Mouse (Mus musculus) embryonic facial prominence, embryonic 11.5 days (tissue): ENCODE results near the gene Nf1. TPM values are rescaled to one million over a fixed set of nuclear protein-coding genes. Genes with fewer than 3 reads are reported as not detected.

ENCODE experiments used
- ATAC-seq: fragments of 200-750 bp; cut with Nextera tagmentation; replicated peaks from 2 replicates; pipeline ENCODE4 v1.8.0; 2017; ENCODE audit warnings: low read depth; ENCODE audit not compliant: insufficient number of reproducible peaks, low FRiP score, low TSS enrichment
- DNase-seq: peaks from one replicate; pipeline ENCODE4 v3.0.0-alpha.2; 2015; ENCODE audit warnings: low spot score
- H3K27ac ChIP-seq: fragments of 300-500 bp; sonication (generic); replicated peaks from 2 replicates; pipeline ENCODE4 v1.5.1; 2014; ENCODE audit warnings: mild to moderate bottlenecking, low read depth, low read length, control low read depth
- H3K27me3 ChIP-seq: fragments of 300-500 bp; sonication (generic); 2 replicates; pipeline ENCODE4 v1.6.1; 2014; ENCODE audit warnings: mild to moderate bottlenecking, low read length, moderate library complexity, mixed read lengths; ENCODE audit not compliant: control insufficient read depth, insufficient read depth
- H3K36me3 ChIP-seq: fragments of 300-500 bp; sonication (generic); replicated peaks from 2 replicates; pipeline ENCODE4 v1.6.1; 2014; ENCODE audit warnings: low read depth, mild to moderate bottlenecking, low read length, moderate library complexity, mixed read lengths; ENCODE audit not compliant: control insufficient read depth, insufficient read depth
- H3K4me1 ChIP-seq: fragments of 300-500 bp; sonication (generic); 2 replicates; pipeline ENCODE4 v1.6.1; 2014; ENCODE audit warnings: low read length, mixed read lengths; ENCODE audit not compliant: control insufficient read depth, insufficient read depth
- H3K4me2 ChIP-seq: fragments of 300-500 bp; sonication (generic); 2 replicates; pipeline ENCODE4 v1.6.1; 2014; ENCODE audit warnings: low read depth, mild to moderate bottlenecking, control low read depth, low read length, moderate library complexity
- H3K4me3 ChIP-seq: fragments of 300-500 bp; sonication (generic); 2 replicates; pipeline ENCODE4 v1.5.1; 2014; ENCODE audit warnings: low read depth, low read length, control low read depth
- H3K9ac ChIP-seq: fragments of 300-500 bp; sonication (generic); replicated peaks from 2 replicates; pipeline ENCODE4 v1.6.1; 2014; ENCODE audit warnings: mild to moderate bottlenecking, control low read depth, low read length
- H3K9me3 ChIP-seq: fragments of 300-500 bp; sonication (generic); replicated peaks from 2 replicates; pipeline ENCODE4 v1.6.1; 2016; ENCODE audit warnings: mild to moderate bottlenecking, low read length, inconsistent platforms, mixed read lengths; ENCODE audit not compliant: control insufficient read depth
- WGBS: fragments of 180-500 bp; shearing (Covaris S2); extraction: QIAGEN DNeasy Blood & Tissue Kit; methylation state at CpG from one replicate; pipeline ENCODE4 v1.1.7; 2014; 5-methylcytosine and 5-hydroxymethylcytosine counted together
- polyA plus RNA-seq: library from polyadenylated mRNA; unstranded; fragments of >200 nt; fragmentation: Nextera tagmentation; extraction: Ambion mirVana; gene quantifications from 2 replicates; pipeline ENCODE4 v1.2.1, GENCODE M21; 2014

Gene Nf1
- polyA plus RNA-seq, 1 experiment from 2014 or later, result 8.1 TPM

DNA sequence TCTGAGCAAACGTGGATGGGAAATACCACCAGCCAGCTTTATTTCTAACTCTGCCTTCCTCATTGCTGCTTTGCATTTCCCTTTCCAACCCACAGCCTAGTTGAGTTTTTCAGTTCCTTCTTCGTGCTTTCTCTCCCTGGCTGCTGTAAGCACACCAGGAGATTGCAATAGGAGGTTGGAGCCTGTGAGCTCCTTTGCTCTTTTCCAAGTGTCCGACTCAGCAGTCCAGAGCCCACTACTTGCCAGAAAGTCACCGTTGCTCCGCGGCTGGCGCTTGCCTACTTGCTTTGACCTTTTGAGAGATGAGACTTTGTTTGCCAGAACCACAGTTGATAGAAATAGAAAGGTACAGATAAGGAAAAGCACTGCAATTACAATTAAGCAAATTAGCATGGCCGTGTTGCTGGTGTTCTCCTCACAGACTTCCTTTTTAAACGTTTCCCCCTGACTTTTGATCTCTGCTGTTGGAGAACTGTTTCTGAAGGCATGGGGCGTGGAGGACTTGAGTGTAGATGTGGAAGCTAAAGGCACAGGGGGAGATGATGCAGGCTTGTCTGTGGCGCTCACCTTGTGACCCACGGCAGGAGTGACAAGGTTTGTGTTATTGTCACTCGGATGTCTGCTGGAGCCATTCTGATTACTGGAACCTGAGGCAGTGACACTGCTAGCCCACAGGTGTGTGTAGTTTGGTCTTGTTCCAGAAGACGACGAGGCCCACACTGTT lies 187.7 kb downstream of the Nf1 start:
- 81% methylated on average over 15 of the region's 15 CpGs for WGBS
- no peak for ATAC-seq

DNA sequence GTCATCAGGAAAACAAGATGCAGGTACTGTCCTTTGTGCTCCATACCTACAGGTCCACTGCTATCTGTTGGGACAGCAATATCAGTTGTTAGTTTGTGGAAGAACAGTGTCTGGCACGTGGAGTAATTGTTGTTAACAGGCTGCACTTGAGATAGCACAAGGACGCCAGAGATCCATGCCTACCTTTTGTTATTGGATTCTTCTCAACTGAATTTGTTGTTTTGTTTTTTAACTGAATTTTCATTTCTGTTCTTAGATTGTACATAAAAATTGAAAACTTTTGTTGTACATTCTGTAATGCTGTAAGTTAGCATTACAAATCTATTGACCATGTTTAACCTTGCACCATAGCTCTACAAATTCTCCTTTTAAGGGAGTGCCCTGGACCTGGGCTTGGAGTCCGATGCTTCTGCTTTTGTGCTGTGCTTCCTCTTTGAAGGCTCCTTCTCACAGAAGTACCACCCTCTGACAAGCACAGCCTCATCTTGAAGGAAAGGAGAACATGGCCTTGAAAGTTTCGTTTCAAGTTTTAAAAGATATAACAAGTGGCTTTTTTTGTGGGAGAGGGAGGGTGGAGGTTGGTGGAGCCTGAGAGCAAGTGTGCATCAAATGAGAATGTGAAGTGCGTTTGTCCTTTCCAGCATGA lies 188.4 kb downstream of the Nf1 start:
- Histone ChIP-seq H3K9ac (no peak overlapping the region), H3K4me2 (no peak overlapping the region), H3K36me3 (no peaks in the 10 kb centered on the region), H3K4me3 (no peak overlapping the region), H3K27me3 (no peaks in the 10 kb centered on the region), H3K9me3 (no peaks in the 10 kb centered on the region), H3K27ac (no peak overlapping the region), H3K4me1 (no peaks in the 10 kb centered on the region)
- 89% methylated on average over 5 of the region's 5 CpGs for WGBS
- ATAC-seq (no peak), DNase-seq (no peak)

More for the DNA sequence above, 187.7 kb downstream of the Nf1 start:
- H3K4me1 ChIP-seq, result no peaks in the 10 kb centered on the region
- no peak overlapping the region for H3K9ac ChIP-seq
- no peak overlapping the region for H3K27ac ChIP-seq
- H3K36me3 ChIP-seq, result no peaks in the 10 kb centered on the region
- H3K27me3 ChIP-seq, result no peaks in the 10 kb centered on the region
- no peak overlapping the region for H3K4me2 ChIP-seq
- H3K9me3 ChIP-seq, result no peaks in the 10 kb centered on the region
- no peak overlapping the region for H3K4me3 ChIP-seq
- no peak for DNase-seq

DNA sequence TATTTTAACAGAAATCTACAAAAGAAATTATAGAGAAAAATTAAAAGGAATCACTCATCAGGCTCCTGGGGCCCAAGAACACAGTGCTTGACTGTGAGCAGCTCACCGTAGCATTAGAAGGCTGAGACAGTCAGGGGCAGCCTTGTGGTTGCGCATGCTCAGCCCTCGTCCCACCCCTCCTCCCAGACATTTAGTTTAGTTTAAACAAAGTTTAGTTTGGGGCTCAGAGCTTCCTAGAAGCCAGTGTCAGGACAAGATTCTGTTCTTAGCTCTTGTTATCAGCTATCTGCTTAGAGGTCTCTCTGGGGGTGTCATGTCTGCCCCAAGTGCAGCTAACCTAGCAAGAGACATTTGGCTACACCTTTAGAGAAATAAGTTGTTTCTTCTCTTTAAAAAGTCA lies 189.1 kb downstream of the Nf1 start:
- no peaks in the 10 kb centered on the region for H3K4me1 ChIP-seq
- no peak overlapping the region for H3K4me3 ChIP-seq
- no peak for DNase-seq
- no peaks in the 10 kb centered on the region for H3K36me3 ChIP-seq
- 92% methylated on average over 3 of the region's 3 CpGs for WGBS
- no peak for ATAC-seq
- no peak overlapping the region for H3K27ac ChIP-seq
- H3K4me2 ChIP-seq, result no peak overlapping the region
- no peak overlapping the region for H3K9ac ChIP-seq
- no peaks in the 10 kb centered on the region for H3K9me3 ChIP-seq
- H3K27me3 ChIP-seq, result no peaks in the 10 kb centered on the region

DNA sequence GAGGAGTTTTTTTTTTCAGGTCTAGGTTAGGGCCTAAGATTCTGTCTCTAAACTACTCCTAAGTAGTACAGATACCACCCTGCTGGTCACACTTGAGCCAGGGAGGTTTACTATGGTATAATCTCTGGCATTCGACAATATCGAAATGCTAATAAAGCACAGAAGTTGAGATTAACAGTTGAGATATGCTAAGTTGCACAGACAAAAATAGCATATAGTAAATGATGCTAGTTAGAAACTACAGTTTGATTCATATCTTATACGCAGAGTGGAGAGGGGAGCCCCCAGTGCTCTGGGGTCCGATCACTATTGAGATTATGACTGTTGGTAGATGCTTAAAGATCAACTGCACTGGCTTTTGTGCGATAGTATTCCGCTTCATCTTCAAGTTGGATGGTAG lies 189.7 kb downstream of the Nf1 start:
- Histone ChIP-seq H3K4me1 (no peaks in the 10 kb centered on the region), H3K9ac (no peak overlapping the region), H3K36me3 (no peaks in the 10 kb centered on the region), H3K9me3 (no peaks in the 10 kb centered on the region), H3K4me2 (no peak overlapping the region), H3K27ac (no peak overlapping the region), H3K4me3 (no peak overlapping the region), H3K27me3 (no peaks in the 10 kb centered on the region)
- no peak for ATAC-seq
- DNase-seq, result no peak
- 96% methylated on average over 6 of the region's 6 CpGs for WGBS

DNA sequence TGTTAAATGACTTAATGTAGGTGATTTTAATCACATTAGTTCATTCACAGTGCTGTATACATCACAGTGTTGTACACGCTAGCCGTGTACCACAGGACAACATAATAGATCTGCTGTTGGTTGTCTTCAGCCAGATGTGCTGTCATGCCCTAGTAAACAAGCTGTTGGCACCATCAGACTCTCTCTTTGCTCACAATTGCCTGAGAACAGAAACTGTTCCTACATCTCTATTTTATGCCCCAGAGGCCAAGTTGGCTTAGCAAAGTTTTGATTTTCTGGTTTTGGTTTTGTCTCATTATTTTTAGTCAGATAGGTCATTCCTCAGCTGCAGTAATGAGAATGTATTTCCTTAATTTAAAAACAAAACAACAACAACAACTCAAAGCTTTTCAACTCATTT lies 190.2 kb downstream of the Nf1 start:
- no peaks in the 10 kb centered on the region for H3K4me1 ChIP-seq
- H3K36me3 ChIP-seq, result no peaks in the 10 kb centered on the region
- H3K4me3 ChIP-seq, result no peak overlapping the region
- no peaks in the 10 kb centered on the region for H3K27me3 ChIP-seq
- 96% methylated on average over 2 of the region's 2 CpGs for WGBS
- H3K27ac ChIP-seq, result no peak overlapping the region
- H3K9ac ChIP-seq, result no peak overlapping the region
- no peak overlapping the region for H3K4me2 ChIP-seq
- DNase-seq (no peak), ATAC-seq (no peak)
- no peaks in the 10 kb centered on the region for H3K9me3 ChIP-seq

DNA sequence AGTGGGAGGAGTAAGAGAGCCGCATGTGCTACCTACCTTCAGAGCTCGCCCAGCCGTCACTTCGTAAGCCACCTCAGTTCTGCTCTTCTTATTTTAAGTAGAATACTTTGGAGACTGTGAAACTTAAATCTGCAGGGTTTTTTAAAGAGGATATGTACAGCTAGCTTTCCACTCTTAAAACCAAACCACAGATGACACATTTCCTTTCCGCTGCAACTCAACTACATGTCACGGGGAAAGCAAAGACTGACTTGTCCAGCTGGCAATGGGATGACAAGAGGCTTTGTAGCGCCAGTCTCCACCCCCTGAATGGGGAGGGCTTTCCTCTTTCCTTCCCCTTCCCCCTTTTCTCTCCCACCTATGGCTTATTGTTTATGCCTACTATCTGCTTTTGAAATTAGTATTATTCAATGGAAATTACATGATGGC lies 190.9 kb downstream of the Nf1 start, which contains the start of the genes Evi2 and Evi2a:
Gene Evi2, minus strand, starts transcription at position 257 of the 429 bp plus-strand sequence.
Gene Evi2a, minus strand, starts transcription at position 277 of the 429 bp plus-strand sequence.
- Histone ChIP-seq H3K4me1 (no peaks in the 10 kb centered on the region), H3K9me3 (no peaks in the 10 kb centered on the region), H3K27me3 (no peaks in the 10 kb centered on the region), H3K27ac (no peak within 1 kb of the TSS), H3K36me3 (no peaks in the 10 kb centered on the region), H3K4me2 (no peak within 1 kb of the TSS), H3K4me3 (no peak within 1 kb of the TSS), H3K9ac (no peak within 1 kb of the TSS)
- DNase-seq (no peak), ATAC-seq (no peak)
- WGBS, result 86% methylated on average over 7 of the region's 7 CpGs

DNA sequence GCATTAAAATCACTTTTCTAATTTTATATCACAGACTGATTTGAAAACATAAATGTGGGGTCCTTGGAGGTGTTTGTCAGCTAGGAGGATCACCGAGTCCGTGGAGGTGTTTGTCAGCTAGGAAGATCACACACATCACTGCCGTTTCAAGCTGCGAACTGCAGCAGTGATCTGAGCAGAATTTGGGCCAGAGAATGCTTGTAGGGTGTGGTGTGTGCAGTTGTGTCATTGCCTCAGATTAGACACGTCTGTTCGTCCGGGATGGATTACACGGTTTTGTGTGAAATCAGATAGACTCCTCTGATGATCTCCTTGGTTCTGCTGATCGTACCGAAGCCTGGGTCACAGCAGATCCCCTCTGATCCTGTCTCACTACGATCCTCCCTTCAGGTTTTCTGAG lies 191.3 kb downstream of the Nf1 start:
- no peak overlapping the region for H3K27ac ChIP-seq
- WGBS, result 93% methylated on average over 11 of the region's 11 CpGs
- no peak for ATAC-seq
- no peaks in the 10 kb centered on the region for H3K27me3 ChIP-seq
- no peaks in the 10 kb centered on the region for H3K4me1 ChIP-seq
- DNase-seq, result no peak
- H3K9ac ChIP-seq, result no peak overlapping the region
- no peak overlapping the region for H3K4me3 ChIP-seq
- no peaks in the 10 kb centered on the region for H3K9me3 ChIP-seq
- H3K36me3 ChIP-seq, result no peaks in the 10 kb centered on the region
- no peak overlapping the region for H3K4me2 ChIP-seq

DNA sequence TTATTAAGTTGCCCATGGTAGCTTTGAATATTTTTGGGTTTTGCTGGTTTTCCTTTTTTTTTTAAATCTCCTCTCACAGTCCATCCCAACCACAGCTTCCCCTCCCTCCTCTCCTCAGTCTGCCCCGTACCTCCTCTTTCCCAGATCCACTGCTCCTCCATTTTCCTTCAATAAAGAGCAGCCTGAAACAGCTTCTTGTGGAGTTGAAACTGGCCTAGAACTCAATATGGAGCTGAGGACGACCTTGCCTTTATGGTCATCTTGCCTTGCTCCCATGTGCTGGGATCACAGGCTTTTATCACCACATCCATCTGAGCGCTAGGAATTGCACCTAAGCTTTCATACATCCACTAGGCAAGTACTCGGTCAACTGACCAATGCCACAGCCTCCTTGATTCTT lies 192.0 kb downstream of the Nf1 start:
- ATAC-seq (no peak), DNase-seq (no peak)
- Histone ChIP-seq H3K4me2 (no peak overlapping the region), H3K4me3 (no peak overlapping the region), H3K36me3 (no peaks in the 10 kb centered on the region), H3K9me3 (no peaks in the 10 kb centered on the region), H3K27me3 (no peaks in the 10 kb centered on the region), H3K27ac (no peak overlapping the region), H3K9ac (no peak overlapping the region), H3K4me1 (no peaks in the 10 kb centered on the region)
- WGBS, result 90% methylated on average over 4 of the region's 4 CpGs
